Mouse (Mus musculus) megakaryocyte-erythroid progenitor cell, adult 5-6 weeks (primary cell): Measurements from ENCODE around the gene Lmf2. TPM values are rescaled to one million over a fixed set of nuclear protein-coding genes. Genes with fewer than 3 reads are reported as not detected.
A peak's percentile ranks its signal among the peaks of the same experiment; 100 is the strongest.

Source experiments
- ATAC-seq: replicated peaks from 2 replicates; pipeline ENCODE4 v1.8.0; 2016; ENCODE audit warnings: mild to moderate bottlenecking, inconsistent platforms; ENCODE audit not compliant: severe bottlenecking, poor library complexity, low FRiP score, low TSS enrichment
- total RNA-seq, 2 experiments: library from RNA; stranded (forward) in 1 of 2; stranded (reverse) in 1 of 2; fragments of 200-1000, 215-1000 nt in 1 of 2; fragments of >200 nt in 1 of 2; fragmentation: Nextera tagmentation in 1 of 2; gene quantifications; 2 replicates each; pipeline ENCODE4 v1.2.3; 2014 to 2017

The Lmf2 gene
- total RNA-seq, 2 experiments from 2014 or later: 8.2 to 38.1 TPM

GRCm38 (mm10) chr15:89323656-89324055 is 31.8 kb downstream of the Lmf2 start:
- ATAC-seq: no peak

- no peak for ATAC-seq
Measured at GRCm38 (mm10) chr15:89322670-89323522, 32.6 kb downstream of the Lmf2 start, which contains the start of gene Adm2. Adm2 (plus strand) TSS chr15:89322720.

DNA sequence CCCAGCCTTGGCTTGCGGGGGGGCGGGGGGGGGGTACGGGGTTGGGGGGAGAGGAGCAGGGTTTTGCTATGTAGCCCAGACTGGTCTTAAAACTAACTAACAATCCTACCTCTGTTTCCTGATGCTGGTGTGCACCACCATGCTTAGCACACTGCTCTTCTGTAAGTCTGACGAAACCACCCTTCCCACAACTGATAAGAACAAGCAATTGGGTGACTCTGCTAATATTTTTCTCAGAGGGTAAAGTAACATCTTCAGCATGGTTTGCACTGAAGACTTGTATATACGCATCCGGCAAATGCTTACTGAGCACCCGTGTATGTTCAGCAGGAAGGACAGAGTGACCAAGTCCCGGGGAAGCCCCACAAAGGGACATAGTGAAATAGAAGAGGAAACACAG is 34.2 kb downstream of the Lmf2 start:
- ATAC-seq: peak; percentile 79

- ATAC-seq: no peak
Measured at GRCm38 (mm10) chr15:89316146-89316545, 39.3 kb downstream of the Lmf2 start.

DNA sequence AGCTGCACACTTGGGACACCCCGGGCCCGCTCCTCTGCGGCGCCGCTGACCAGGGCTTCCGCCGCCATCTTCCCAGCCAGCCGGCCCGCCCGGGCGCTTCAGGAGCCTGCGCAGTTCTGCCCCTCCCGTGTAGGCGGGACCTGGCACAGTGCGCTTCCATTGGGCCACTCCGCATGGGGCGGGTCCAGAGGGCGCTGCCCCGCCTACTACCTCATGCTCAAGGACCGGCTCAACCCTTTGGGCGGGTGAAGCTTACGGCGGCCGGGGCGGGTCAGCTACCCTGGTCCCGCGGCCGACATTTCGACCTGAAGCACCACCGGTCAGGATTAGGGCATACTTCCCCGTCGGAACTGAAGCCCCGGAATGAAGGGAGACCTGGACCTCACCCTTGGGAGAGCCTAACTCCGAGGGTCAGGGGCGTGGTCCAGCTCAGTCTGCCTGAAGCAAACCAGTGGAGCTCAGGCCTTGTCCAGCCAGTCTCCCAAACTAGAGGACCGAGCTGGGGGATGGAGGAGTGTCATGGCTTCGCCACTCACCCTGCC is 40.2 kb downstream of the Lmf2 start, which contains the start of gene Sbf1:
Sbf1 (minus strand) TSS at position 122 of the 542 bp plus-strand sequence.
- ATAC-seq: peak; percentile 94

GRCm38 (mm10) chr15:89314511-89315189 is 40.8 kb downstream of the Lmf2 start:
- no peak for ATAC-seq

DNA sequence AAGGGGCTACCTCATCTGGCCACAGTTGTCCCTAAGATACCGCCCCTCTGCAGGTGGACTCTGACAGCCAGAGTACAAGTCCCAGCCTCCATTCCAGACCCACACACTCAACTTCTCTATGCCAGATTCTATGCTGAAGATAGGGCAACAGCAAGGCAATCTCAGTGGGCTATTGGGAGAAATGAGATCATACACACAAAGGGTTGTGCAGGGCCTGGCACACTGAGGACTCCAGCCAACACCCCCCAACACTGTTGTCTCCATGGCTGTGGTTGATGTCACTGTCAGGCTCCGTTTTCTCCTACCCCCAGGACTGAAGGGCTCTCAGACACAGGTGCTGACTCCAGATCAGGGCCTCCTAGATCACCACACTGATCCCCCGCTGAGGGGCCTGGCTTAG is 41.4 kb downstream of the Lmf2 start:
- ATAC-seq: peak; percentile 8; the same call in 1 of the 2 replicates

DNA sequence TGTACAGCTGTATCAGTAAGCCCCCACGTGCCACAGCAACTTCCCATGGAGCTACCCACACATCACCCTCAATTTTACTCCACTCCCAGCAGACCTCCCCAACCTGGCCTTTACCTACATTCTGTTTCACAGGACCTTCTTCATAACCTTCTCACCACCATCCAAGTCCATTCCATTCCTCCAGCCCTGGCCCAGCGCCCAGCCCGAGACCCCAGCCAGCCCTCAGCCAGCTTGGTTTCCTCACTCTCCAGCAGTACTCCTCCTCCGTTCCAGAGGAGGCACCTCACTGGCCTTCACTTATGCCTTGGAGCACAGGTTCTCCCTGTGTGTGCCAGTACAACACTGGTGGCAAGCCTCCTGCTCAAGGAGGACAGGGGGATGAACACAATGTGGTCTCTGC is 42.1 kb downstream of the Lmf2 start:
- no peak for ATAC-seq

DNA sequence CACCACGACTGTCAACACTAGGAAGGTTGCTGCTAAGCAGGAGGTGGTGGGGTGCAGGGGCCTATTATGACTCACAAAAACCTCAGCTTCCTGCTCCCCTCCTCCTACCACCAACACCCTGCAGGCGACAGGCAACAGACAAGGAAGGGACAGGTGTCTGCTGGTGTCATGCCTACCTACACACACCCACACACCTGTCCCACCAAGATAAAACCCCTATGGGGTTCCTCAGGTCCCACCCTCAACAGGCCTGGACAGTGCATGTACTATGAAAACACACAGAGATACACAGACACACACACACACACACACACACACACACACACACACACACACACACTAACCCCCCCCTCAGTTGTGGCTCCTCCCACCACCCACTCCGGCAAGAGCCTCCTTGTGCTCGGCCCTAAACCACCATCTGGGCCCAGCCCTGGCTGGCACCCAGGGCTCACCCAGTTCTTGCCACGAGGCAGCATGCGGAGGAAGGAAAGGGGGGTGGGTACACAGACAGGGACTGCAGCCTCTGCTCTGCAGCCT is 45.4 kb downstream of the Lmf2 start:
- ATAC-seq: peak; percentile 53

- ATAC-seq: no peak
Measured at GRCm38 (mm10) chr15:89308406-89309139, 46.9 kb downstream of the Lmf2 start.

DNA sequence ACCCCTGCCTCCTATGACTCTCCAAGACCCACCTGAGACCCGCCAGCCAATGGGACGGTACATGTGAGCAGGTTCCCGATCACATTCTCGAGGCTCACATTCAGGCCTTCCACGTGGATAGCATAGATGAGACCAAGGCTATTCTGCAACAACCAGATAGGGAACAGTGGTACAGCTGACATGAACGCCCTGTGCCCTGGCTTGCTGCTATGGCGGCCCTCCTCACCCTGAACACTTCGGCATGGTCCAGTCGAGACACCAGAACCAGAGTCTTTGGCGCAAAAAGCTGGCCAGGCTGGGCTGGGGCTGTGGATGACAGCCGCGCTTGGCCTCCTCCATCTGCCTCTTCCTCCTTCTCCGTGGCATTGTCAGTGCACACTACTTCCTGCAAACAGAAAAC is 48.0 kb downstream of the Lmf2 start:
- ATAC-seq: no peak

DNA sequence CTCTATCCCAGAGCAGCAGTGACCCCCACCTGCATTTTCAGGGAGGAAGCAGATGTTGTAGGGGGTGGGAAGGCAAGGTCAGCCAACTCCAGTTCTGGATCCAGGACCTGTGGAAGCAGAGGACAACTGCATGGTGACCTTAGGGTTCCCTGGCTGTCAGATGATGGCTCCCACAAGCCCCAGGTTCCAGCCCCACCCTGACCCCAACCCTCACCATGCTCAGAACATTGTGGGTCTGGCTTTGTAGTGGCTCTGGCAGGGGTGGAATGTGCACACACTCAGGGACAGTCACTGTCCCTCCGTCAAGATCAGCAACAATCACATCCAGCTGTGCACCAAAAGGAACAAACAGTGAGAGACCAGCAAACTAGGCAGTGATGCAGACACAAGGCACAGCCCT is 49.5 kb downstream of the Lmf2 start:
- no peak for ATAC-seq

Other genes starting within 250 kb of the Lmf2 start
- gene Tubgcp6, start 232.5 kb downstream of the Lmf2 start, total RNA-seq (2014; fragmentation: Nextera tagmentation): 34.1 and 39.1 TPM in 2 replicates
- 14.7 and 22.4 TPM in 2 replicates for gene Tubgcp6, start 232.5 kb downstream of the Lmf2 start, total RNA-seq (2017)
- gene Hdac10, start 227.0 kb downstream of the Lmf2 start, total RNA-seq (2014; fragmentation: Nextera tagmentation): 25.6 and 32.8 TPM in 2 replicates
- 15.6 and 20.1 TPM in 2 replicates for gene Hdac10, start 227.0 kb downstream of the Lmf2 start, total RNA-seq (2017)
- gene Mapk12, start 215.0 kb downstream of the Lmf2 start, total RNA-seq (2014; fragmentation: Nextera tagmentation): not detected in 2 replicates
- 2.1 TPM in 1 of 2 replicates, not detected in the other for gene Mapk12, start 215.0 kb downstream of the Lmf2 start, total RNA-seq (2017)
- gene Mapk11, start 206.0 kb downstream of the Lmf2 start, total RNA-seq (2014; fragmentation: Nextera tagmentation): 0.11 TPM in 1 of 2 replicates, not detected in the other
- 0.27 and 3.5 TPM in 2 replicates for gene Mapk11, start 206.0 kb downstream of the Lmf2 start, total RNA-seq (2017)
- 2.3 and 3.6 TPM in 2 replicates for gene Plxnb2, start 174.9 kb downstream of the Lmf2 start, total RNA-seq (2014; fragmentation: Nextera tagmentation)
- gene Plxnb2, start 174.9 kb downstream of the Lmf2 start, total RNA-seq (2017): 0.34 and 1.7 TPM in 2 replicates
- 9.8 and 14.1 TPM in 2 replicates for gene Dennd6b, start 159.2 kb downstream of the Lmf2 start, total RNA-seq (2014; fragmentation: Nextera tagmentation)
- 1.3 and 4.6 TPM in 2 replicates for gene Dennd6b, start 159.2 kb downstream of the Lmf2 start, total RNA-seq (2017)
- 56.3 and 72.3 TPM in 2 replicates for gene Ppp6r2, start 144.1 kb downstream of the Lmf2 start, total RNA-seq (2014; fragmentation: Nextera tagmentation)
- gene Ppp6r2, start 144.1 kb downstream of the Lmf2 start, total RNA-seq (2017): 29.4 and 145 TPM in 2 replicates
- 161 and 193 TPM in 2 replicates for gene Sbf1, start 40.3 kb downstream of the Lmf2 start, total RNA-seq (2014; fragmentation: Nextera tagmentation)
- 34.6 and 83.9 TPM in 2 replicates for gene Sbf1, start 40.3 kb downstream of the Lmf2 start, total RNA-seq (2017)
- not detected in 2 replicates for gene Adm2, start 32.9 kb downstream of the Lmf2 start, total RNA-seq (2014; fragmentation: Nextera tagmentation)
- gene Adm2, start 32.9 kb downstream of the Lmf2 start, total RNA-seq (2017): not detected in 2 replicates
- not detected in 2 replicates for gene Miox, start 21.3 kb downstream of the Lmf2 start, total RNA-seq (2014; fragmentation: Nextera tagmentation)
- gene Miox, start 21.3 kb downstream of the Lmf2 start, total RNA-seq (2017): not detected in 2 replicates
- 144 and 155 TPM in 2 replicates for gene Ncaph2, start 60 bp upstream of the Lmf2 start, total RNA-seq (2014; fragmentation: Nextera tagmentation)
- gene Ncaph2, start 60 bp upstream of the Lmf2 start, total RNA-seq (2017): 88.3 and 91.2 TPM in 2 replicates
- gene Sco2, start 18.2 kb upstream of the Lmf2 start, total RNA-seq (2014; fragmentation: Nextera tagmentation): 26.1 and 28.3 TPM in 2 replicates
- gene Sco2, start 18.2 kb upstream of the Lmf2 start, total RNA-seq (2017): 12.2 and 17.0 TPM in 2 replicates
- gene Tymp, start 21.4 kb upstream of the Lmf2 start, total RNA-seq (2014; fragmentation: Nextera tagmentation): not detected in 2 replicates
- gene Tymp, start 21.4 kb upstream of the Lmf2 start, total RNA-seq (2017): 0.65 TPM in 1 of 2 replicates, not detected in the other
- gene Odf3b, start 23.6 kb upstream of the Lmf2 start, total RNA-seq (2014; fragmentation: Nextera tagmentation): 13.9 and 14.0 TPM in 2 replicates
- gene Odf3b, start 23.6 kb upstream of the Lmf2 start, total RNA-seq (2017): 4.7 TPM in 1 of 2 replicates, not detected in the other
- gene Klhdc7b, start 29.3 kb upstream of the Lmf2 start, total RNA-seq (2014; fragmentation: Nextera tagmentation): not detected in 2 replicates
- not detected in 2 replicates for gene Klhdc7b, start 29.3 kb upstream of the Lmf2 start, total RNA-seq (2017)
- not detected in 2 replicates for gene Syce3, start 54.8 kb upstream of the Lmf2 start, total RNA-seq (2014; fragmentation: Nextera tagmentation)
- gene Syce3, start 54.8 kb upstream of the Lmf2 start, total RNA-seq (2017): not detected in 2 replicates
- 2.0 and 3.5 TPM in 2 replicates for gene Cpt1b, start 70.2 kb upstream of the Lmf2 start, total RNA-seq (2014; fragmentation: Nextera tagmentation)
- gene Cpt1b, start 70.2 kb upstream of the Lmf2 start, total RNA-seq (2017): 2.0 and 14.6 TPM in 2 replicates
- 0.70 and 2.8 TPM in 2 replicates for gene C730034F03Rik, start 73.9 kb upstream of the Lmf2 start, total RNA-seq (2014; fragmentation: Nextera tagmentation)
- gene C730034F03Rik, start 73.9 kb upstream of the Lmf2 start, total RNA-seq (2017): 2.0 and 3.1 TPM in 2 replicates
- not detected in 2 replicates for gene Gm44502, start 74.0 kb upstream of the Lmf2 start, total RNA-seq (2014; fragmentation: Nextera tagmentation)
- 0.57 TPM in 1 of 2 replicates, not detected in the other for gene Gm44502, start 74.0 kb upstream of the Lmf2 start, total RNA-seq (2017)
- 56.6 and 59.9 TPM in 2 replicates for gene Chkb, start 74.2 kb upstream of the Lmf2 start, total RNA-seq (2014; fragmentation: Nextera tagmentation)
- gene Chkb, start 74.2 kb upstream of the Lmf2 start, total RNA-seq (2017): 14.5 and 14.9 TPM in 2 replicates
- gene Mapk8ip2, start 98.3 kb upstream of the Lmf2 start, total RNA-seq (2014; fragmentation: Nextera tagmentation): not detected in 2 replicates
- not detected in 2 replicates for gene Mapk8ip2, start 98.3 kb upstream of the Lmf2 start, total RNA-seq (2017)
- 10.7 and 18.3 TPM in 2 replicates for gene Arsa, start 121.8 kb upstream of the Lmf2 start, total RNA-seq (2014; fragmentation: Nextera tagmentation)
- gene Arsa, start 121.8 kb upstream of the Lmf2 start, total RNA-seq (2017): 7.1 and 17.4 TPM in 2 replicates
- 77.1 and 87.3 TPM in 2 replicates for gene Shank3, start 144.0 kb upstream of the Lmf2 start, total RNA-seq (2014; fragmentation: Nextera tagmentation)
- 11.8 and 48.9 TPM in 2 replicates for gene Shank3, start 144.0 kb upstream of the Lmf2 start, total RNA-seq (2017)
- 1.3 and 4.0 TPM in 2 replicates for gene Acr, start 212.7 kb upstream of the Lmf2 start, total RNA-seq (2014; fragmentation: Nextera tagmentation)
- gene Acr, start 212.7 kb upstream of the Lmf2 start, total RNA-seq (2017): not detected in 2 replicates
- 11.1 and 16.6 TPM in 2 replicates for gene Rabl2, start 236.3 kb upstream of the Lmf2 start, total RNA-seq (2014; fragmentation: Nextera tagmentation)
- gene Rabl2, start 236.3 kb upstream of the Lmf2 start, total RNA-seq (2017): 8.4 and 11.7 TPM in 2 replicates